Mouse (Mus musculus): ENCODE results near the gene Pes1.
"Not testable (repeated sequence)": the region's sequence is repeated elsewhere in the genome, so short reads cannot be mapped to it uniquely, and the experiment has no call there.

The Pes1 gene

DNA sequence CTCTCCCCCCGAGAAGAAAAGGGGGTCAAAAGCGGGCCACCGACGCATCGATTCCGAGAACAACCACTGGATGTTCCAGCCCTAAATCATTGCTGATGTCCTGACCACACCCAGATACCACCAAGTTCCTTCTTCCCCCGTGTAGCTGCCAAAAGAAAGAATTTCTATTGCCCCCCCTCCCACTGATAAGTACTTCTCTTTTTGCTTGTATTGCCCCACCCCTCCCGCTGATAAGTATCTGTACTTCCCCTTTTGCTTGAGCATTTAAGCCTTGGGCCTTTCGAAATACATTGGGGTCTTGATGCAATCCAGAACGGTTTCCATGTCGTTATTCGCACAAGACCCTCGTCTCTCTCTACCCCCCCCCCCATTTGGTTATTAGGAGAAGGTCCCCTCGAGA, 52.0 kb downstream of the Pes1 start:
- not testable (repeated sequence) for DNase-seq

DNA sequence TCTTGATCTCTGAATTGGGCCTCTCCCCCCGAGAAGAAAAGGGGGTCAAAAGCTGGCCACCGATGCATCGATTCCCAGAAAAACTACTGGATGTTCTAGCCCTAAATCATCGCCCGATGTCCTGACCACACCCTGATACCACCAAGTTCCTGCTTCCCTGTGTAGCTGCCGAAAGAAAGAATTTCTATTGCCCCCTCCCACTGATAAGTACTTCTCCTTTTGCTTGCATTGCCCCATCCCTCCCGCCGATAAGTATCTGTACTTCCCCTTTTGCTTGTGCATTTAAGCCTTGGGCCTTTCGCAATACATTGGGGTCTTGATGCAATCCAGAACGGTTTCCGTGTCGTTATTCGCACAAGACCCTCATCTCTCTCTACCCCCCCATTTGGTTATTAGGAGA, 58.3 kb downstream of the Pes1 start:
- DNase-seq, result not testable (repeated sequence)

DNA sequence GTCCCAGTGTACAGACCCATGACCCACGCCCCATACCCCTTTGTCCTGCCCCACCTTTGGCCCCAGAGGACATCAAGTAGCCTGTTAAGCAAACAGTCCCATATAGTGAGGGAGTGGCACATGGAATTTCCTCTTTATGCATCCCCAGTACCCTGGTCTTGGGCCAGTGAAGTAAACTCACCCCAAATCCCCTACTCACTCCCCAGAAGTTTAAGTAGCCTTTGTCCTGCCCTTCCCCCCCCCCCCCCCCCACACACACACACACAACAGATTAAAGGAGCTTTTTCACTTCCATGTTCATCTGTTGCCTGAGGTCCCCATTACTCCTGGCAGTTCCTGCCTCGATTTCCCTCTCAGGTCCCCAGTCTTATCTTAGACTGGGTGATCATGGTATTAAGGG, 59.5 kb downstream of the Pes1 start:
- no peak for DNase-seq

DNA sequence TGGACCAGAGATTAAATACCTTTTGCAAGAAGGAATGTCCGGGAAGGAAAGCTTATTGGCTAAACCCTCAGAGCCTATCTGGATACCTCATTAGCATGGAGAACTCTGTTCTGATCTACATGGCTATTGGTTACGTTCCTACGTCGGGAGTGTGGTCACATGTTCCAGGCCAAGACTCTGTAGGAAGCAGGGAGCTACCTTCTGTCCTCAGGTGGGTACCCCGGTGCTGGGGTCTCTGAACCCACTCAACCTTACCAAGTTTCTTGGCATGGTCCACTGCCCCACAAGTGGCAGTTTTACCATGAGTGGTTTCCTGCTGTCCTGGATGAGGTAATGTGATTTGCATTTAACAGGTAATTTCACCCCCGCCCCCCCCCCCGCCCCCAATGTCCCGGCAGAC, 63.3 kb downstream of the Pes1 start:
- DNase-seq, result no peak

DNA sequence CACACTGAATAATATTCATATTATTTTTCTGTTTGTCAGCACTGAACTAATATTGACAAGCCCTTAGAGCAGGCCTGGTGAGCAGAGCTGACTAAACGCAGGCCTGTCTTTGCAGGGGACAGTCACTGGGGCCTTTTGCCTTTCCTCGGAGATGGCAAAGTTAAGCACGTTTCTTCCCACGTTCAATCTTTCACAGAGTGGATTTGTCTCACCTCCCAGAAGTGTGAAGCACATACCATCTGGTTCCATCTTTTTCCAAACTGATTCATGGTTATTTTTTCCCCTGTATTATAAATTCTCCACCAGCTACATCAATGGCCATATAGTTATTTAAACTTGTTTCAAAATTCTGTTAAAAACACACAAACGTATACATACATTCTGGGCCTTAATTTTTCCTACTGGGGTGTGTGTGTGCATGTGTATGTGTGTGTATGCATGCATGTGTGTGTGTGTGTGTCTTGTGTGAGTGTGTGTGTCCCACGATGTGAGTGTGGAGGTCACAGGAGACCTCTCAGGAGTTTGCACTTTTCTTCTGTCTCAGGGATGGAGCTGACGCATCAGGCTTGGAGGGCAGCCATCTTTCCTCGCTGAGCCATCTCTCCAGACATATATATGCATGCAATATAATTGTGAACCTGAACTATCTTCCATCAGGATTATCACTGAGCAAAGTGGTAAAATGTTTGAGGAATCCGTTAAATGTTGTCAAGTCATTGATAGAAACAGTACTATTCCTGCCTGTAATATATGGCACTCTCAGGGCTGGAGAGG, 64.0 kb downstream of the Pes1 start:
- no peak for DNase-seq

DNA sequence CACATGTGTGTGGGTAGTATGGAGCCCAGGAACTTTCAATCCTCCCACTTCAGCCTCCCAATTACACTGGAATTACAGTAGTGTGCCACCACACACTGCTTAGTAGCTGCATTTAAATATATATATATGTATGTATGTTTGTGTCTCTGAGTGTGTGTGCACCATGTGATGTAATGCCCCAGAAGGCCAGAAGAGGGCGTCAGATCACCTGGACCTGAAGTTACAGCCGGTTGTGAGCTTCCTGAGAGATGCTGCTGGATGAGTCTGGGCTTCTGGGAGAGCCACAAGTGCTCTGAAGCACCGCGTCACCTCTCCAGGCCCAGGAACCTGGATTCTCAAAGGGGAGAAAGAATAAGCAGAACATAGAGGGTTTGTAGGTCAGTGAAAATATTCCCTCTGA, 65.6 kb downstream of the Pes1 start:
- no peak for DNase-seq
